Mouse (Mus musculus) myocyte (in vitro differentiated cells): ENCODE results near the gene Synpo2. TPM values are rescaled to one million over a fixed set of nuclear protein-coding genes. Genes with fewer than 3 reads are reported as not detected.

Source experiments
- H3K27me3 ChIP-seq: one replicate; pipeline ENCODE4 v1.6.1; 2011; ENCODE audit not compliant: control insufficient read depth, insufficient read depth, insufficient read length
- H3K36me3 ChIP-seq: one replicate; pipeline ENCODE4 v1.6.1; 2011; ENCODE audit not compliant: control insufficient read depth, insufficient read depth
- H3K4me2 ChIP-seq: one replicate; pipeline ENCODE4 v1.6.1; 2011; ENCODE audit warnings: low read depth, control low read depth
- H3K4me3 ChIP-seq: one replicate; pipeline ENCODE4 v1.5.1; 2011; ENCODE audit warnings: mild to moderate bottlenecking, control low read depth, moderate library complexity
- H3K79me2 ChIP-seq: one replicate; pipeline ENCODE4 v1.6.1; 2011; ENCODE audit not compliant: control insufficient read depth, insufficient read depth
- H3ac ChIP-seq: one replicate; pipeline ENCODE4 v1.6.1; 2011; ENCODE audit not compliant: control insufficient read depth, insufficient read length
- CEBPB ChIP-seq: IDR thresholded peaks from 2 replicates; pipeline ENCODE4 v1.6.1; 2011; ENCODE audit warnings: mild to moderate bottlenecking, moderate library complexity; ENCODE audit not compliant: poor library complexity, insufficient read depth, severe bottlenecking
- E2F4 ChIP-seq: IDR thresholded peaks from one replicate; pipeline ENCODE4 v1.6.1; 2011; ENCODE audit warnings: mild to moderate bottlenecking, control low read depth, moderate library complexity; ENCODE audit not compliant: insufficient read depth
- MAX ChIP-seq: IDR thresholded peaks from one replicate; pipeline ENCODE4 v1.6.1; 2011; ENCODE audit warnings: low read depth, mild to moderate bottlenecking, control low read depth
- MYOD1 ChIP-seq, 3 experiments: IDR thresholded peaks; one replicate each; pipeline ENCODE4 v1.6.1; 2011; ENCODE audit warnings: control low read depth in 2 of 3, low read depth in 2 of 3, mild to moderate bottlenecking in 2 of 3, moderate library complexity in 1 of 3; ENCODE audit not compliant: insufficient read length in 2 of 3, control insufficient read depth in 1 of 3
- MYOG ChIP-seq, 3 experiments: IDR thresholded peaks; one replicate each; pipeline ENCODE4 v1.6.1; 2011; ENCODE audit warnings: control low read depth in 2 of 3, low read depth in 2 of 3, mild to moderate bottlenecking in 2 of 3; ENCODE audit not compliant: insufficient read length in 2 of 3, control insufficient read depth in 1 of 3, insufficient read depth in 1 of 3
- POLR2A ChIP-seq: IDR thresholded peaks from one replicate; pipeline ENCODE4 v1.6.1; 2011; ENCODE audit warnings: low read depth, mild to moderate bottlenecking, control low read depth, moderate library complexity; ENCODE audit not compliant: insufficient read length
- POLR2AphosphoS2 ChIP-seq: IDR thresholded peaks from one replicate; pipeline ENCODE4 v1.6.1; 2011; ENCODE audit warnings: low read depth, control low read depth; ENCODE audit not compliant: insufficient read length
- REST ChIP-seq: IDR thresholded peaks from one replicate; pipeline ENCODE4 v1.6.1; 2011; ENCODE audit warnings: mild to moderate bottlenecking, control low read depth, moderate library complexity; ENCODE audit not compliant: insufficient read depth, insufficient read length
- SRF ChIP-seq: IDR thresholded peaks from one replicate; pipeline ENCODE4 v1.6.1; 2011; ENCODE audit warnings: low read depth; ENCODE audit not compliant: control insufficient read depth, insufficient read length
- TCF12 ChIP-seq: IDR thresholded peaks from one replicate; pipeline ENCODE4 v1.6.1; 2011; ENCODE audit warnings: mild to moderate bottlenecking, control low read depth; ENCODE audit not compliant: poor library complexity, insufficient read depth, severe bottlenecking
- TCF3 ChIP-seq: IDR thresholded peaks from one replicate; pipeline ENCODE4 v1.6.1; 2011; ENCODE audit warnings: low read depth, control low read depth; ENCODE audit not compliant: insufficient read length
- USF1 ChIP-seq: IDR thresholded peaks from one replicate; pipeline ENCODE4 v1.6.1; 2011; ENCODE audit warnings: low read depth, mild to moderate bottlenecking, control low read depth, moderate library complexity
- polyA plus RNA-seq: library from polyadenylated mRNA; unstranded; fragments of >200 nt; fragmentation: generic; extraction: Trizol; gene quantifications from one replicate; pipeline ENCODE4 v1.2.1, GENCODE M21; 2012; ENCODE audit warnings: missing spikeins

Gene Synpo2
- polyA plus RNA-seq, 1 experiment = 24.4 TPM

- Histone ChIP-seq H3K4me2 (no peak overlapping the region), H3K4me3 (no peak overlapping the region)
- no peak for TF ChIP-seq POLR2A
- TF ChIP-seq POLR2AphosphoS2 = no peak
- no peak for TF ChIP-seq CEBPB
- no peak for TF ChIP-seq E2F4
- no peak for TF ChIP-seq MAX
- TF ChIP-seq MYOD1 (IDR thresholded peaks at IDR 0.05; ENCODE audit: control insufficient read depth in 1 of 3, insufficient read length in 2 of 3, low read depth in 2 of 3) = no peak
- no peak for TF ChIP-seq TCF12
- TF ChIP-seq SRF = no peak
- TF ChIP-seq MYOG (IDR thresholded peaks at IDR 0.05; ENCODE audit: control insufficient read depth in 1 of 3, insufficient read depth in 1 of 3, insufficient read length in 2 of 3, low read depth in 2 of 3) = no peak
- no peak for TF ChIP-seq REST
- no peak for TF ChIP-seq TCF3
Measured at GRCm38 (mm10) chr3:123112781-123113180, 123.2 kb downstream of the Synpo2 start.

GRCm38 (mm10) chr3:123111071-123111711 lies 124.8 kb downstream of the Synpo2 start:
- H3K4me3 ChIP-seq = no peak overlapping the region
- no peak overlapping the region for H3K4me2 ChIP-seq

More at GRCm38 (mm10) chr3:123112781-123113180, 123.2 kb downstream of the Synpo2 start:
- Histone ChIP-seq H3K27me3 (no peaks in the 10 kb centered on the region), H3ac (no peak overlapping the region), H3K79me2 (peaks cover 11% of the 10 kb centered on the region), H3K36me3 (peaks cover 20% of the 10 kb centered on the region)

GRCm38 (mm10) chr3:123107830-123108549 lies 128.0 kb downstream of the Synpo2 start:
- no peaks in the 10 kb centered on the region for H3K79me2 ChIP-seq
- TF ChIP-seq USF1 = no peak
- TF ChIP-seq SRF = no peak
- no peak for TF ChIP-seq MYOD1 (IDR thresholded peaks at IDR 0.05; ENCODE audit: control insufficient read depth in 1 of 3, insufficient read length in 2 of 3, low read depth in 2 of 3)
- TF ChIP-seq MYOG (IDR thresholded peaks at IDR 0.05; ENCODE audit: control insufficient read depth in 1 of 3, insufficient read depth in 1 of 3, insufficient read length in 2 of 3, low read depth in 2 of 3) = no peak
- no peak for TF ChIP-seq TCF3
- TF ChIP-seq CEBPB = no peak
- no peak for TF ChIP-seq REST
- TF ChIP-seq TCF12 = no peak
- no peak for TF ChIP-seq MAX
- TF ChIP-seq E2F4 = no peak
- TF ChIP-seq POLR2A = no peak
- TF ChIP-seq POLR2AphosphoS2 = no peak
- H3K27me3 ChIP-seq = no peaks in the 10 kb centered on the region
- no peak overlapping the region for H3K4me3 ChIP-seq
- H3ac ChIP-seq = no peak overlapping the region
- H3K4me2 ChIP-seq = no peak overlapping the region
- H3K36me3 ChIP-seq = peaks cover 10% of the 10 kb centered on the region

More at GRCm38 (mm10) chr3:123111071-123111711, 124.8 kb downstream of the Synpo2 start:
- Histone ChIP-seq H3K27me3 (no peaks in the 10 kb centered on the region), H3K79me2 (peaks cover 11% of the 10 kb centered on the region), H3ac (no peak overlapping the region), H3K36me3 (peaks cover 20% of the 10 kb centered on the region)
- TF ChIP-seq MYOG (IDR thresholded peaks at IDR 0.05; ENCODE audit: control insufficient read depth in 1 of 3, insufficient read depth in 1 of 3, insufficient read length in 2 of 3, low read depth in 2 of 3) (no peak), TCF12 (no peak), REST (no peak)

- Histone ChIP-seq H3K27me3 (no peaks in the 10 kb centered on the region), H3K4me3 (no peak overlapping the region), H3K4me2 (peak overlapping the region; percentile 59), H3K36me3 (peaks cover 8% of the 10 kb centered on the region), H3ac (no peak overlapping the region), H3K79me2 (no peaks in the 10 kb centered on the region)
- TF ChIP-seq USF1 (no peak), E2F4 (no peak), MAX (no peak), POLR2A (no peak), MYOG (IDR thresholded peaks at IDR 0.05; ENCODE audit: control insufficient read depth in 1 of 3, insufficient read depth in 1 of 3, insufficient read length in 2 of 3, low read depth in 2 of 3) (no peak), TCF3 (no peak), MYOD1 (IDR thresholded peaks at IDR 0.05; ENCODE audit: control insufficient read depth in 1 of 3, insufficient read length in 2 of 3, low read depth in 2 of 3) (no peak), POLR2AphosphoS2 (no peak), TCF12 (no peak), CEBPB (no peak), REST (no peak), SRF (no peak)
Measured at GRCm38 (mm10) chr3:123104325-123104724, 131.6 kb downstream of the Synpo2 start.
